In the genomic region with DNA sequence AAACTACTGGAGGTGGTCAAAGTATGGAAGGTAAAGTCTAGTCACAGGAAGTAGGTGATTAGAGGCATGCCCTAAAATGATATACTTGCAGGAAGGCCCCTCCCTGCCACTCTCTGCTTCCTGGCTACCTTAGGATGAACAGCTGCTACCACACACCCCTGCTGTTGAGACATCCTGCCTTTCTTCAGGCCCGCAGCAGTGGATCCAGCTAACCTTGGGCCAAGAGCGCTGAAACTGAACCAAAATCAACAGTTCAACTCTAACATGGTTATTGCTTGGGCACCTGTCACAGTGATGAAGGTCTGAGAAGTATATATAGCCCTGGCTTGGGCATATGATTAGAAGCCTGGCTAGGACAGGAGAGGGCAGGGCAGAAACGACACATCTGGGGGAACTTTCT, we compare ENCODE assay signal across 21 mouse cellular contexts.
DNase-seq lines count a peak whose midpoint lies in the region; ATAC-seq lines count a peak whose summit lies in the region.
"Had no signal": no experiment of that assay in that cellular context is flagged by ENCODE, and none has a peak within 500 bp of the region (broad histone marks: within the 10 kb centered on the region; RNA-seq: fewer than 3 reads in every experiment).

No protein-coding gene starts in this region.

- ATAC-seq in erythroblast, adult 5-6 weeks (replicated peaks; ENCODE audit: low FRiP score, poor library complexity, severe bottlenecking): no peak
- ATAC-seq: forebrain, embryonic 15.5 days; hindbrain, postnatal 0 days; inflammation-experienced regulatory T-cells, adult 6 months; intestine, embryonic 16.5 days; Patski had no signal

- DNase-seq in cerebellum, adult 18-20 months: peak; percentile 31 to 42
- DNase-seq in cerebellum, adult 9-10 months: no peak
- peak; percentile 51 to 54 for DNase-seq in cerebellum, postnatal 14 days
- no peak for DNase-seq in cerebellum, adult 11 months
- DNase-seq in cerebellum, postnatal 25 days: peak; percentile 46 to 54
- DNase-seq: adrenal gland, postnatal 10 days; adrenal gland, postnatal 36 days; B cell, adult 2 months; gastrocnemius, postnatal 10 days; gastrocnemius, postnatal 36 days; heart, adult 2 months; heart, postnatal 14 days; heart, postnatal 4 days; kidney, adult 18-20 months; kidney, adult 9 months had no signal

Comparison
In these comparisons a context has a peak if more than half of its experiments do, and no peak if none do; other contexts are left out.
1. DNase-seq: peak in cerebellum, adult 18-20 months (2 of 2), cerebellum, postnatal 14 days (2 of 2) and cerebellum, postnatal 25 days (2 of 2); none in cerebellum, adult 9-10 months (single experiment) and cerebellum, adult 11 months (single experiment).